Mouse (Mus musculus): ENCODE measurements around the gene Gpx1. TPM values are rescaled to one million over a fixed set of nuclear protein-coding genes. Genes with fewer than 3 reads are reported as not detected.

The Gpx1 gene
- polyA plus RNA-seq (2012; rRNA removed) (476 and 533 TPM in 2 replicates), polyA plus RNA-seq (2014; fragmentation: Nextera tagmentation; extraction: Ambion mirVana) (686 and 718 TPM in 2 replicates)

DNA sequence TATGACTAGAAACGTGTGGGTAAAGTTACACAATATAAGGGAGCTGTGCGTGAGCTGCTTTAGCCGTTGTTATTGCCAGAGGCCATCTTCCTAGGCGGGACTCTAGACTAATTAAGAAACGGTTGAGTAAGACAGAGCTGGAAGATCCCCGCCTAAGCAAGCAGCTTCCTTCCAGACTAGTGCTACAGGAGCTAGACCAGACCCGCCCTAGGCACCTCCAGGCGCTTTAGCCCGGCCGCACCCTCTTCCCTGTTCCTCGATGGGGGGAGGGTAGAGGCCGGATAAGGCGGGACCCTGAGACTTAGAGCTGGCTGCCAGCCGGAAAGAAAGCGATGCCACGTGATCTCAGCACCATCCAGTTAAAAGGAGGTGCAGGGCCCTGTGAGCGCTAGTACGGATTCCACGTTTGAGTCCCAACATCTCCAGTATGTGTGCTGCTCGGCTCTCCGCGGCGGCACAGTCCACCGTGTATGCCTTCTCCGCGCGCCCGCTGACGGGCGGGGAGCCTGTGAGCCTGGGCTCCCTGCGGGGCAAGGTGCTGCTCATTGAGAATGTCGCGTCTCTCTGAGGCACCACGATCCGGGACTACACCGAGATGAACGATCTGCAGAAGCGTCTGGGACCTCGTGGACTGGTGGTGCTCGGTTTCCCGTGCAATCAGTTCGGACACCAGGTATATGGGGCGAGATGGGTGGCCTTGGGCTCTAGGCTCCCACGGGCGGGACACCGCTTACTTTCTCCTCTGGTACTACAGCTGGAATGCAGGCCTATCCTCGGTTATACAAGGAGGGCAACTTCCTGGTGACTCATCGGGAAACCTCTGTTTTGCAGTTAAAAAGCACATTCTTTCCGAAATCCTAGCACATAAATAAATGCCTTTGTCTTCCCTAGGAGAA, at the start of gene Gpx1:
Gpx1 (plus strand) TSS at position 18 of the 896 bp plus-strand sequence.
- peak; percentile 98; the same call in 1 of the 2 replicates for TF ChIP-seq POLR2A (IDR thresholded peaks at IDR 0.05; ENCODE audit: borderline replicate concordance, extremely low read depth, insufficient read depth, insufficient read length)
- H3K4me3 ChIP-seq (replicated peaks; ENCODE audit: low read length) = peak within 1 kb of the TSS; percentile 78
- H3K9ac ChIP-seq (ENCODE audit: low read depth, low read length, severe bottlenecking) = peak within 1 kb of the TSS; percentile 84
- WGBS = under 1% methylated on average over 49 of the region's 49 CpGs
- H3K4me2 ChIP-seq (replicated peaks; ENCODE audit: low read depth, low read length, severe bottlenecking) = peak within 1 kb of the TSS; percentile 82
- H3K27ac ChIP-seq (replicated peaks; ENCODE audit: low read depth, low read length) = peak within 1 kb of the TSS; percentile 95
- H3K27me3 ChIP-seq (ENCODE audit: control insufficient read depth, insufficient read depth, low read length) = no peaks in the 10 kb centered on the region
- peak; percentile 98 for ATAC-seq (ENCODE audit: low FRiP score, low read depth)
- H3K4me1 ChIP-seq (ENCODE audit: control insufficient read depth, insufficient read depth, low read length) = peaks cover 16% of the 10 kb centered on the region
- H3K36me3 ChIP-seq (ENCODE audit: control insufficient read depth, insufficient read depth, low read length) = peaks cover 25% of the 10 kb centered on the region
- DNase-seq (ENCODE audit: low spot score) = peak; percentile 96
- H3K9me3 ChIP-seq (ENCODE audit: control insufficient read depth, low read length) = no peaks in the 10 kb centered on the region

DNA sequence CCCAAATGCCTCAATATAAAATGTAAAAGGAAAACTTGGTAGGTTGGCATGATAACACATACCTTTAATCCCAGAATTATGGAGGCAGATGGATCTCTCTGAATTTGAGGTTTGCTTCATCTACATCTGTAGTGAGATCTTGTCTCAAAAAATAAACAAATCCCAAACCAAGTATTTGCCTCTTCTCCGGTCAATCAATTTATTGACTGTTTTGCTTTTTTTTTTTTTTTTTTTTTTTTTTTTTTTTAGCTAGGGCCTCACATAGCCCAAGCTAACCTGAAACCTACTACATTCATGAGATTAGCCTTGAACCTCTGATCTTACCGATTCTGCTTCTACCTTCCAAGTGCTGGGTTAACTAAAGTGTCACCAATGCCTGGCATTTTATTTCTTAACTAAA, 49.4 kb upstream of the Gpx1 start:
- no peaks in the 10 kb centered on the region for H3K9me3 ChIP-seq (ENCODE audit: control insufficient read depth, low read length)
- peak overlapping the region; percentile 61; the same call in 1 of the 2 replicates for H3K9ac ChIP-seq (ENCODE audit: low read depth, low read length, severe bottlenecking)
- WGBS = 63% methylated on average over 2 of the region's 2 CpGs
- H3K4me1 ChIP-seq (ENCODE audit: control insufficient read depth, insufficient read depth, low read length) = peaks cover 5% of the 10 kb centered on the region
- H3K27me3 ChIP-seq (ENCODE audit: control insufficient read depth, insufficient read depth, low read length) = no peaks in the 10 kb centered on the region
- ATAC-seq (ENCODE audit: low FRiP score, low read depth) (no peak), DNase-seq (ENCODE audit: low spot score) (no peak)
- H3K4me2 ChIP-seq (replicated peaks; ENCODE audit: low read depth, low read length, severe bottlenecking) = peak overlapping the region; percentile 56; the same call in 1 of the 2 replicates
- H3K36me3 ChIP-seq (ENCODE audit: control insufficient read depth, insufficient read depth, low read length) = peaks cover 5% of the 10 kb centered on the region; the same call in 1 of the 2 replicates
- no peak for TF ChIP-seq POLR2A (IDR thresholded peaks at IDR 0.05; ENCODE audit: borderline replicate concordance, extremely low read depth, insufficient read depth, insufficient read length)
- H3K4me3 ChIP-seq (replicated peaks; ENCODE audit: low read length) = peak overlapping the region; percentile 54
- H3K27ac ChIP-seq (replicated peaks; ENCODE audit: low read depth, low read length) = peak overlapping the region; percentile 80

DNA sequence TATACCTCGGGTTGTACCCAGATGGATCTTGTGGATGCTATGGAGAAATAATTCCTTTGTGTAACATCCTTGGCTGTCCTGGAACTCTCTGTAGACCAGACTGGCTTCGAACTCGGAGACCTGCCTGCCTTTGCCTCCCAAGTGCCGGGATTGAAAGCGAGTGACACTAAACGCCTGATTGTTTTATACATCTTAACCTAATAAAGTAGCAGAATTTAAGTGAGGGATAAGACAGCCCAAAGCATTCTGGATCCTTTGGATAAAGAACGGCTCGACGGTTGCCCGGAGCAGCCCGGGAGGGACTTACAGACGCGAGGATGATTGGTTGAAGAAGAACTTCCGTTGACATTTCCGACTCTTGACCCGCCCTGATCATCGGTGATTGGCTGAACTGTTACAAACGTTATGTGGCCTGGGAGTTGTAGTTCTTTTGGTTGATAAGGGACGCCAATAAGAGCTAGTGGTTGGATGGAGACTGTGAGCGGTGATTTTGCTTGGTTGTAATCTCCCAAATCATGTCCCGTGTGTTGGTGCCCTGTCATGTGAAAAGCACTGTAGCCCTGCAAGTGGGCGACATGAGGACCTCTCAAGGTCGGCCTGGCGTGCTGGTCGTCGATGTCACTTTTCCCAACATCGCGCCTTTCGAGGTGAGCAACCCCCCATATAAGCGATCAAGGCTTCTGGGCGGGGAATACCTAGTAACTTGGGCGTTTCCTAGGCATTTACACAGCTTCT, 48.5 kb upstream of the Gpx1 start, which contains the start of gene Nicn1:
Nicn1 (plus strand) TSS at position 414 of the 735 bp plus-strand sequence.
- Histone ChIP-seq H3K4me3 (replicated peaks; ENCODE audit: low read length) (peak within 1 kb of the TSS; percentile 54), H3K4me2 (replicated peaks; ENCODE audit: low read depth, low read length, severe bottlenecking) (peak within 1 kb of the TSS; percentile 56), H3K27me3 (ENCODE audit: control insufficient read depth, insufficient read depth, low read length) (no peaks in the 10 kb centered on the region), H3K27ac (replicated peaks; ENCODE audit: low read depth, low read length) (peak within 1 kb of the TSS; percentile 80), H3K9me3 (ENCODE audit: control insufficient read depth, low read length) (no peaks in the 10 kb centered on the region), H3K4me1 (ENCODE audit: control insufficient read depth, insufficient read depth, low read length) (peaks cover 5% of the 10 kb centered on the region), H3K9ac (ENCODE audit: low read depth, low read length, severe bottlenecking) (peak within 1 kb of the TSS; percentile 61), H3K36me3 (ENCODE audit: control insufficient read depth, insufficient read depth, low read length) (peaks cover 13% of the 10 kb centered on the region)
- WGBS = under 1% methylated on average over 32 of the region's 32 CpGs
- peak; percentile 82; the same call in 1 of the 2 replicates for TF ChIP-seq POLR2A (IDR thresholded peaks at IDR 0.05; ENCODE audit: borderline replicate concordance, extremely low read depth, insufficient read depth, insufficient read length)
- peak; percentile 99 for DNase-seq (ENCODE audit: low spot score)
- ATAC-seq (ENCODE audit: low FRiP score, low read depth) = peak; percentile 99

DNA sequence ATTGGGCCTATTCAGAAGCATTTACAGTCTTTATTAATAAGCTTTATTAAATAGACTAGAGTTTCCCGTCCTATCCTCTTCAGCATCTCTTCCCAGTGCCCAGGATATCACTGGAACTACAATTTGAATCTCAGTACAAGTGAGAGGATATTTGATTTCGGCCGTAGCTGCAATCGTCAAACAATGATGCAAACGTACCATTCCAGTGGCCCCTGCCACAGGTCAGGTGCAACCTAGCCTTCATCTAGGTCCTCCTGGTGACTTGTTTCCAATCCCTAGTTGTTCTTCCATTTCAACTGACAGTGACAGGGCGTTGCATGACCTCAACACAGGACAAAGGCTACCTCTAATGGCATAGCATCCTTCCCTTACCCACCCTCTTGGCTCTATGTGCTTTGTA, 47.9 kb upstream of the Gpx1 start:
- DNase-seq (ENCODE audit: low spot score) = no peak
- Histone ChIP-seq H3K27ac (replicated peaks; ENCODE audit: low read depth, low read length) (no peak overlapping the region; the same call in 1 of the 2 replicates), H3K9me3 (ENCODE audit: control insufficient read depth, low read length) (no peaks in the 10 kb centered on the region), H3K4me2 (replicated peaks; ENCODE audit: low read depth, low read length, severe bottlenecking) (peak overlapping the region; percentile 56), H3K4me1 (ENCODE audit: control insufficient read depth, insufficient read depth, low read length) (peaks cover 5% of the 10 kb centered on the region), H3K36me3 (ENCODE audit: control insufficient read depth, insufficient read depth, low read length) (peaks cover 14% of the 10 kb centered on the region), H3K27me3 (ENCODE audit: control insufficient read depth, insufficient read depth, low read length) (no peaks in the 10 kb centered on the region), H3K4me3 (replicated peaks; ENCODE audit: low read length) (peak overlapping the region; percentile 54), H3K9ac (ENCODE audit: low read depth, low read length, severe bottlenecking) (peak overlapping the region; percentile 51)
- 48% methylated on average over 6 of the region's 6 CpGs for WGBS
- ATAC-seq (ENCODE audit: low FRiP score, low read depth) = no peak
- no peak for TF ChIP-seq POLR2A (IDR thresholded peaks at IDR 0.05; ENCODE audit: borderline replicate concordance, extremely low read depth, insufficient read depth, insufficient read length)
